Mouse (Mus musculus) stomach, embryonic 14.5 days (tissue): ENCODE measurements at regions not wholly inside any gene's neighbourhood (a gene's known extent, or its start where the extent isn't known, plus 50 kb on each side); places are given as distances from the start of the nearest gene placed in this dataset.
"Not testable (repeated sequence)": the region's sequence is repeated elsewhere in the genome, so short reads cannot be mapped to it uniquely, and the experiment has no call there.

Experiments used
- ATAC-seq: fragments of 200-750 bp; cut with Nextera tagmentation; 2 replicates; pipeline ENCODE4 v1.8.0; 2017; ENCODE audit warnings: low read depth, moderate TSS enrichment; ENCODE audit not compliant: insufficient number of reproducible peaks, insufficient read depth, low FRiP score
- H3K27ac ChIP-seq: fragments of 300-500 bp; sonication (generic); 2 replicates; pipeline ENCODE4 v1.5.1; 2014; ENCODE audit warnings: mild to moderate bottlenecking, low read length, moderate library complexity, mixed read lengths
- H3K27me3 ChIP-seq: fragments of 300-500 bp; sonication (generic); 2 replicates; pipeline ENCODE4 v1.6.1; 2014; ENCODE audit warnings: low read length, control low read depth, mixed read lengths; ENCODE audit not compliant: control insufficient read depth, insufficient read depth
- H3K36me3 ChIP-seq: fragments of 300-500 bp; sonication (generic); 2 replicates; pipeline ENCODE4 v1.6.1; 2014; ENCODE audit warnings: mild to moderate bottlenecking, control low read depth, low read length, moderate library complexity, mixed read lengths; ENCODE audit not compliant: control insufficient read depth, insufficient read depth
- H3K4me1 ChIP-seq: fragments of 300-500 bp; sonication (generic); 2 replicates; pipeline ENCODE4 v1.6.1; 2014; ENCODE audit warnings: low read length, control low read depth, mixed read lengths; ENCODE audit not compliant: control insufficient read depth, insufficient read depth
- H3K4me2 ChIP-seq: fragments of 300-500 bp; sonication (generic); replicated peaks from 2 replicates; pipeline ENCODE4 v1.6.1; 2014; ENCODE audit warnings: low read depth, low read length, control low read depth
- H3K4me3 ChIP-seq: fragments of 300-500 bp; sonication (generic); 2 replicates; pipeline ENCODE4 v1.5.1; 2014; ENCODE audit warnings: low read depth, low read length, control low read depth
- H3K9ac ChIP-seq: fragments of 300-500 bp; sonication (generic); replicated peaks from 2 replicates; pipeline ENCODE4 v1.6.1; 2014; ENCODE audit warnings: low read depth, mild to moderate bottlenecking, control low read depth, low read length, moderate library complexity, mixed read lengths
- H3K9me3 ChIP-seq: fragments of 300-500 bp; sonication (generic); 2 replicates; pipeline ENCODE4 v1.6.1; 2016; ENCODE audit warnings: low read depth, low read length, control low read depth; ENCODE audit not compliant: control insufficient read depth
- WGBS: fragments of 180-500 bp; shearing (Covaris S2); extraction: QIAGEN DNeasy Blood & Tissue Kit; methylation state at CpG from one replicate; pipeline ENCODE4 v1.1.7; 2014; 5-methylcytosine and 5-hydroxymethylcytosine counted together

DNA sequence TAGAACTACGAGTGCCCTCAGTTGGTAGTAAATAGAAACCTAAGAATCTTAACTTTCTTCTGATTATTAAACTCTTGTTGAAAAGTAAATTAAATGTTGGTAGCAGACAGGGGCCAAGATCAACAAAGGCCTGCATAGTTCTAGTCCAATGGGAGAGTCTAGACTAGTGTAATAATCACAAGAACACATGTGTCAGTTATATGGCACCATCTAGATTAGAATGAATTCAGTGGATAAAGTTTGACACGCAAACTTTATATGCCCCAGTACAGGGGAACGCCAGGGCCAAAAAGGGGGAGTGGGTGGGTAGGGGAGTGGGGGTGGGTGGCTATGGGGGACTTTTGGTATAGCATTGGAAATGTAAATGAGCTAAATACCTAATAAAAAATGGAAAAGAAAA lies 176.9 kb downstream of the Ube2e3 start:
- H3K4me3 ChIP-seq, H3K27ac ChIP-seq, ATAC-seq, H3K9me3 ChIP-seq, H3K27me3 ChIP-seq, H3K9ac ChIP-seq, H3K4me1 ChIP-seq, H3K4me2 ChIP-seq, H3K36me3 ChIP-seq: not testable (repeated sequence)
- 84% methylated on average over 3 of the region's 3 CpGs for WGBS

DNA sequence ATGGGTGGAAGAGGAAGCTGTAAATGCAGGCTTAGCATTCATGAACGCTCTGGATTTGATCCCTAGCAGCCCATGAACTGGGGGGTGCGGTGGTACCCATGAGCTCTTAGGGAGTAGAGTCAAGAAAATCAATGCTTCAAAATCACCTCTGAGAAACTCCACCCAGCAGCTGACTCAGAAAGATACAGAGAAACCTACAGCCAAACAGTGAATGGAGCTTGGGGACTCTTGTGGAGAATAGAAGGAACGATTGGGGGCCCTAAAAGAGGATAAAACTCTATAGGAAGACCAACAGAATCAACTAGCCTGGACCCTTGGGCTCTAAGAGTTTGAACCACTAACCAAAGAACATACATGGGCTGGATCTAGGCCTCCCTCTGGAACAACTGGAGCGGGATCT lies 177.6 kb downstream of the Ube2e3 start:
- no peaks in the 10 kb centered on the region for H3K27me3 ChIP-seq
- no peak overlapping the region for H3K4me2 ChIP-seq
- no peaks in the 10 kb centered on the region for H3K9me3 ChIP-seq
- H3K27ac ChIP-seq, result no peak overlapping the region
- H3K9ac ChIP-seq, result no peak overlapping the region
- H3K4me3 ChIP-seq, result no peak overlapping the region
- 82% methylated on average over 4 of the region's 4 CpGs for WGBS
- H3K4me1 ChIP-seq, result no peaks in the 10 kb centered on the region
- ATAC-seq, result no peak
- H3K36me3 ChIP-seq, result no peaks in the 10 kb centered on the region

DNA sequence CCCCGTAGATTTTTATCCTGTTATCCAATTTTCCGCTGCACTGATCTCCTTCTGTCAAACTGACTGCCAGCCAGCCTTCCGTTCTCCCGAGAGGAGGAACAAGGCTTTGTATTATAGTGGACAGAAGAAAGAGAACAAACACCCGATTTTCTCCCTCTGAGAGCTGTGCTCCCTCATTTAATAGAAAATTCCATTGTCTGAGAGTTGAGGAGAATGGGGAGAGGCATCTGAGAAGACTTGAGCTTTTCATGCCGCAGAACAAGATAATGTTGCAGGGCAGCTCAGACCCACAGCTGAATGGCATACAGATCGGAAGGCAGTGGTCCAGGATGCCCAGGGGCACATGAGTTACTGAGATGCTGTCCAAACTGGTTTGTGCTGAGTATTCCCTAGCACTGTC lies 180.1 kb downstream of the Ube2e3 start:
- no peaks in the 10 kb centered on the region for H3K36me3 ChIP-seq
- no peak overlapping the region for H3K4me2 ChIP-seq
- no peak overlapping the region for H3K27ac ChIP-seq
- H3K4me3 ChIP-seq, result no peak overlapping the region
- H3K27me3 ChIP-seq, result no peaks in the 10 kb centered on the region
- H3K9me3 ChIP-seq, result no peaks in the 10 kb centered on the region
- no peaks in the 10 kb centered on the region for H3K4me1 ChIP-seq
- 62% methylated on average over 7 of the region's 7 CpGs for WGBS
- no peak for ATAC-seq
- no peak overlapping the region for H3K9ac ChIP-seq

DNA sequence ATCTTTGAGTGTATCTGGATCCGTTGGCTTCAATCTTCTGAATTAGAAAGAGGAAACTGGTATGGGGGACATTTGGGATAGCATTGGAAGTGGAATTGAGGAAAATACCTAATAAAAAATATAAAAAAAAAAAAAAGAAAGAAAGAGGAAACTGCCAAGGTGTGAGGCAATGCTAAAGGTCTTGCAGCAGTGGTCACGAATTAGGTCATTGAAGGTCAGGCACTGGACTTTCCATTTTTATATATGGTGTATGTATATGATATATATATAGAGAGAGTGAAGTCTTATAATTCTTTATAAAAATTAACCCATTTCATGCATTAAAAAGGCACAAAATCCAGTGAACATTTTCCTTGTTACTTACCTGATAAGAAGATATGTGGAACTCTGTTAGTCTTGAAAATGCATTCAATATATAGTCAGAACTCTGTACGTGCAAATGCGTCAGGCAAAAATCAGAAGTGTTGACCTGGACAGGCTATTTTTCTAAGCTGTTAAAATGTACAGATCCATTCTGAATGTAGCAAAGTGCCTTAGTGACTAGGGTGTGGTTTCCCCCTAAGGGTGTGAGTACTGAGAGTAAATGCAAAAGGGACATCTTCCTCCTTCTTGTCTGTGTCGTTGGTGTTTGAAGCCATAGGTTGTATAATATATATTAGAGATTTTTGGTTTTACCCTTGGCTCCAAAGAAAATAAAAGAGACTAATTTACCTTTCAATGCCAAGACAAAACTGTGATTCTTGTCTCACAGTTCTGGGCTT lies 181.0 kb downstream of the Ube2e3 start:
- Histone ChIP-seq H3K4me3 (no peak overlapping the region), H3K36me3 (no peaks in the 10 kb centered on the region), H3K9me3 (no peaks in the 10 kb centered on the region), H3K4me2 (no peak overlapping the region), H3K27me3 (no peaks in the 10 kb centered on the region), H3K4me1 (no peaks in the 10 kb centered on the region), H3K9ac (no peak overlapping the region), H3K27ac (no peak overlapping the region)
- 87% methylated on average over 5 of the region's 5 CpGs for WGBS
- no peak for ATAC-seq

DNA sequence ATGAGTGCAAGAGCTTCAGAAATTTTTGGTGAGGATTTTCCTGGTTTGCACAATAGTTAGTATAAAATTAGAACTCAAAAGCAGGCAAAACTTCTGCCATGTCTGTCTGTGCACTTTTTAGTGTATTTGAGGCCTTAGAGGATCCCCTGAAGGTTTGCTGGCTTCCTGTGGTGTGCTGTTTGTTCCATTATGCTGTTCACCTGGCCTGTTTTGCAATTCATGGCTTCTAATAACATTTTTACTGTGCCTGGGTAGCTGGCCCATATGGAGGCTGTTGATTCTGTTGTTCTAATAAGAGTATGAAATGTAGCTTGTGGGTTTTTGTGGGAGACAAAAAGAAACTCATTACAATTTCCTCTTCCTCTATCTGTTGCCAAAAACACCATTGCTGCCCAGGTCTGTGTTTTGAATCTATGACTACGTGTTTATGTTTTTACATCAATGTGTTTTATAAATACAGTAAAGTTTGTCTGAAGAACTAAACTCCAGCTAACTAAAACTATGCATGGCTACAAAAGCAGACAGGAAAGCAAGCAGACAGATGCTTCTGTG lies 182.6 kb downstream of the Ube2e3 start:
- 66% methylated on average over 1 of the region's 1 CpGs for WGBS
- Histone ChIP-seq H3K36me3 (no peaks in the 10 kb centered on the region), H3K4me3 (no peak overlapping the region), H3K27me3 (no peaks in the 10 kb centered on the region), H3K9ac (no peak overlapping the region), H3K27ac (no peak overlapping the region), H3K4me2 (no peak overlapping the region), H3K9me3 (no peaks in the 10 kb centered on the region), H3K4me1 (no peaks in the 10 kb centered on the region)
- ATAC-seq, result no peak

DNA sequence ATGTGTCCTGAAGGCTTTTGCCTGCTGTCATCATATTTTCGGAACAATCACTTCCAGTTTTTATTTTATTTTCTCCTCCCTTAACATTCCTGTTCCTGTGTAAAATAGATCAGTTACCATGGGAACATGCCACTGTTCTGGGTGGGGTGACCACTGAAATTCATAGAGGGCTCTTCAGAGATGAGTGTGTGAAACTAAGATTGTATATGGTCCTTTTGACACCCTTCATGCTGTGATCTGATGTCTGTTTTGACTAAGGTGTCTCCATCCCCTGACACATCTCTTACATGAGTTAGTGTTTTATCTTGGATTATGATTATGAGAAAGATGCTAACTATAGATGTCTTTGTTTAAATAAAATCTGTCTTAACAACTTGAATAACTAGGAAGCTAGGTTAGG lies 184.3 kb downstream of the Ube2e3 start:
- no peaks in the 10 kb centered on the region for H3K9me3 ChIP-seq
- H3K36me3 ChIP-seq, result no peaks in the 10 kb centered on the region
- H3K27ac ChIP-seq, result no peak overlapping the region
- H3K4me3 ChIP-seq, result no peak overlapping the region
- no peaks in the 10 kb centered on the region for H3K27me3 ChIP-seq
- H3K4me2 ChIP-seq, result no peak overlapping the region
- 89% methylated on average over 1 of the region's 1 CpGs for WGBS
- ATAC-seq, result no peak
- no peak overlapping the region for H3K9ac ChIP-seq
- no peaks in the 10 kb centered on the region for H3K4me1 ChIP-seq

DNA sequence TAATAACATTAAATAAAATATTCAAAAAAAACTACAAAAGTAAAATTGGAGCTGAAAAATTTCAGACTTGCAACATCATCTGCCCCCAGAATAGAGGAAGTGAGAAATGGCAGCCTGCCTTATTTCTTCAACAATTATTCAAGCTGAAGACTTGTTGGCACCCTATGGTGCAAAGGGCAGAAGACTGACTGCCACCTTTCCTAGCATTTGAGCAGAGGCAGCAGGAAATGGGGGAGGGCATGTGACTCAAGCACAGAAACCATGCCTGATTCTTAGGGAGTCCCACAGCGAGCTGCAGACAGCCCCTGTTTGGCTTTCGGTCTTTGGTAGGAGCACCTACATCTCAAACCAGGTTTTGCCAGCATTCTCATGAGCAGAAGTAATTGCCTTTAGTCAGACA lies 188.2 kb downstream of the Ube2e3 start:
- no peaks in the 10 kb centered on the region for H3K4me1 ChIP-seq
- no peaks in the 10 kb centered on the region for H3K36me3 ChIP-seq
- no peak overlapping the region for H3K4me2 ChIP-seq
- 80% methylated on average over 2 of the region's 2 CpGs for WGBS
- H3K27me3 ChIP-seq, result no peaks in the 10 kb centered on the region
- no peaks in the 10 kb centered on the region for H3K9me3 ChIP-seq
- H3K4me3 ChIP-seq, result no peak overlapping the region
- no peak for ATAC-seq
- no peak overlapping the region for H3K27ac ChIP-seq
- no peak overlapping the region for H3K9ac ChIP-seq

DNA sequence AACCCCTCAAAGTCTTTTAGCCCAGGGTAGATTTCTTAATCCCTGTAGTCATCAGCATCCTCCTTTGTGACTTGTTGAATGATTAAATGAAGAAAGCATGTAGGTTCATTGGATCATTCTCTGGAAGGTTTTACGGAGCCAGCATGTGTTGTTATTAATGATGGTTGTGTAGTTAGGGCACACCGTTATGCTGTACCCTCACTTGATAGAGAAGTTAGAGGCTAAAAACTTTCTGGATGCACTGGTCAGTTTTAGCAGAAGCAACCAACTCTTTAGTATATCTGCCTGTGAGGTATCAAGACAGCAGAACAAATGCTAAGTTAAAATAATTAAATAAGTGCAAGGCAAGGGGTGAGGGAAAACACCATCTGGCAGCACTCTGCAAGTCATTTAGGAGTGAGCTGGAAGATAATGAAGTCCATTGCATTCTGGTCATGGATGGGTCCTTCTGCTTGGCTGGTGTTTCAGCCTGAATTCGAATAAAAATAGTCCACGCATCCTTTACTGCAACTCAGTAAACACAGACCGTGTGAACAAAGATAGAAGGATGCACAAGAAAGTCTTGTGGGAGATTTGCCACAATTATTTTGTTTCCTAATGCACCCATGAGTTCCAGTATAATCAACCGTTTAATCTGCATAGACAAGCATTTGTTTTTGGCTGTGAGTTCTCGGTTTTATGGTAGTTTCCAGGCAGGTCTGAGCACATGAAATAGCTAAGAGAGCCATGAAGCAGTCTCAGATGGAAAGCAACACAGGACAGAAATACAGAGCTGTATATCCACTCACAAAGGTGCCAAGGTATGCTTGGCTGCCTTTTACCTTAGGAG lies 191.4 kb downstream of the Ube2e3 start:
- Histone ChIP-seq H3K36me3 (no peaks in the 10 kb centered on the region), H3K9ac (no peak overlapping the region), H3K27me3 (no peaks in the 10 kb centered on the region), H3K4me3 (no peak overlapping the region), H3K4me1 (no peaks in the 10 kb centered on the region), H3K9me3 (no peaks in the 10 kb centered on the region), H3K4me2 (no peak overlapping the region), H3K27ac (no peak overlapping the region)
- no peak for ATAC-seq
- 89% methylated on average over 7 of the region's 7 CpGs for WGBS
